Mouse (Mus musculus) layer of hippocampus, postnatal 25 days (tissue): ENCODE results near the gene Timm9. TPM values are rescaled to one million over a fixed set of nuclear protein-coding genes. Genes with fewer than 3 reads are reported as not detected.
"Not testable (repeated sequence)": the region's sequence is repeated elsewhere in the genome, so short reads cannot be mapped to it uniquely, and the experiment has no call there.

Source experiments
- DNase-seq, 2 experiments: peaks; one replicate each; pipeline ENCODE4 v3.0.0; 2022; ENCODE audit warnings: mixed read lengths in 2 of 2, low spot score in 1 of 2; ENCODE audit errors: extremely low spot score in 1 of 2
- total RNA-seq, 2 experiments: library from RNA; stranded (reverse); gene quantifications; 2 replicates each; pipeline ENCODE4 v1.2.3; 2021

The Timm9 gene
- total RNA-seq, 2 experiments from 2014 or later: 54.0 to 54.6 TPM

GRCm38 (mm10) chr12:71111331-71111730, 25.2 kb downstream of the Timm9 start, which contains the start of gene Tomm20l:
Gene Tomm20l, plus strand, starts transcription at chr12:71111428.
- no peak for DNase-seq

GRCm38 (mm10) chr12:71107216-71107771, 29.2 kb downstream of the Timm9 start:
- no peak for DNase-seq

- DNase-seq: not testable (repeated sequence)
These were observed 32.2 kb downstream of the Timm9 start for GRCm38 (mm10) chr12:71104275-71104674.

GRCm38 (mm10) chr12:71086331-71086730, 50.2 kb downstream of the Timm9 start:
- no peak for DNase-seq

Other genes with a start within 250 kb of the Timm9 start
- gene Actr10, start 198.8 kb downstream of the Timm9 start, total RNA-seq: 100 to 1,000 TPM; 174 to 178 TPM
- 100 to 1,000 TPM; 207 to 215 TPM for gene Psma3, start 162.1 kb downstream of the Timm9 start, total RNA-seq
- 10 to 100 TPM; 36.8 to 41.7 TPM for gene Arid4a, start 120.7 kb downstream of the Timm9 start, total RNA-seq
- gene Tomm20l, start 25.3 kb downstream of the Timm9 start, total RNA-seq: not detected
- gene 2700049A03Rik, start 164 bp upstream of the Timm9 start, total RNA-seq: 1 to 10 TPM; 5.4 to 6.6 TPM
- 10 to 100 TPM in 1 of 2 experiments, 1 to 10 TPM in 1; 9.5 to 10.1 TPM for gene Dact1, start 173.2 kb upstream of the Timm9 start, total RNA-seq